Mouse (Mus musculus) left cerebral cortex, adult 18-20 months (tissue): ENCODE data around the gene Gzf1. TPM values are rescaled to one million over a fixed set of nuclear protein-coding genes. Genes with fewer than 3 reads are reported as not detected.

ENCODE experiments used
- DNase-seq, 2 experiments: peaks; one replicate each; pipeline ENCODE4 v3.0.0; 2021 to 2022; ENCODE audit warnings: low spot score in 2 of 2, mixed read lengths in 1 of 2
- long read RNA-seq, 2 experiments: library from polyadenylated mRNA; stranded (forward); transcript quantifications; one replicate each; pipeline ENCODE4 v2.0.0; 2021
- total RNA-seq, 2 experiments: library from RNA; stranded (reverse); gene quantifications; 2 replicates each; pipeline ENCODE4 v1.2.3; 2021

Gzf1 gene
- 10 to 100 TPM; 29.5 to 31.5 TPM for total RNA-seq
- long read RNA-seq, experiment 1, full-length matches to known transcripts: 15 of 33 reads
- long read RNA-seq, experiment 1, partial matches to known transcripts: 11 of 33 reads
- long read RNA-seq, experiment 1, other reads (novel, unspliced or antisense): 7 of 33 reads
- long read RNA-seq, experiment 2, full-length matches to known transcripts: 7 of 14 reads
- long read RNA-seq, experiment 2, partial matches to known transcripts: 4 of 14 reads
- long read RNA-seq, experiment 2, other reads (novel, unspliced or antisense): 3 of 14 reads

DNA sequence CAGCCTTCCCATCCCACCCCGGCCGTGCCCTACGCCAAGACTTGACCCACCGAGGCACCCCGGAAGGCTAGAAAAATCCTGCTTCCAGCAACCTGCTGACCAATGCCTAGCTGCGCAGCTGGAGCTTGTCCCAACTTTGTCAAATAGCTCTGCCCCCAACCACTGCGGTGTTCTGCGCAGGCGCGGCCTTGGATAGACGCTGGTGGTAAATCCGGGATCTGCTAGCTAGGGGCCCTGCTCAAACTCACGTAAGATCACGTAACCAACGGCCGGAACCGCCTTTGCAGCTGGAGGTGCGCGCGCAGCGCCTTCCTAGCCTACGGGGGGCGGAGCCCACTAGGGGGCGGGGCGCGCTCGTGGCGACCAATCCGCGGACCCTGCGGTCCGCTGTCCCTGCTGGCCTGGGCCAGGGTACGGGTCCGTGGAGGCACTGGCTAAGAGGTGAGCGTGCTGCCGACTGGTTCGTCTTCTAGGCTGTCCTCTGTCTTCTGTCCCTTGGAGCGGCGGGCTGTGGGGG, at the start of gene Gzf1:
Gene Gzf1, plus strand, starts transcription at position 249 of the 517 bp plus-strand sequence.
- DNase-seq: peak; percentile 99

- DNase-seq: no peak
These were observed 49.2 kb upstream of the Gzf1 start for GRCm38 (mm10) chr2:148631602-148632001.

GRCm38 (mm10) chr2:148634466-148634865, 46.4 kb upstream of the Gzf1 start:
- DNase-seq: peak; percentile 31 to 35

- DNase-seq: no peak
These were observed 38.0 kb upstream of the Gzf1 start for GRCm38 (mm10) chr2:148642610-148643370.

DNA sequence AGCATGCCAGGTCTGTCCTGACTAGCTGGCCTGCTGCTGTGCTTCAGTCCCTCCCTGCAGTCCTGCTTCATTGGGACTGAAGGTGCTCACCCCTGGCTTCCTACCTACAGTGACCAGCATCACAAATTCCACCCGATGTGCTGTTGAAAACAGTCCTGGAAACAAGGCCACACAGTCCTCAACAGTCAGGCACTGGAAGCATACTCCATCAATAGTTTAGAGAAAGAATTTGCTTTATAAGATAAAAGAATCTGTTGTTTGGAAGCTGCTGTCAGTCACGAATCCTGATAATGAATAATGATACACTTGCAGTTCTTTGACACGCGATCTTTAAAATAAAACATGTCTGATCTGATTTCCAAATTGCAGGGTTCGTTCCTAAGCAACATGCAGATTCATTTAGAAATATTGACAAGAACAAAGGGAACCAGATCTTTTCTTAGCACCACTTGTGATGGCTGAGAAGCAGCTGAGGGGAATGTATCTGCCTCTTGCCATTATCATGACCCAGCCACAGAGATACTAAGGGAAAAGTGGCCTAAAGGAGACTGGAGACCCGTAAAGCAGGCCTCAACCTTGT, 36.3 kb upstream of the Gzf1 start:
- no peak for DNase-seq

GRCm38 (mm10) chr2:148650587-148651357, 30.1 kb upstream of the Gzf1 start:
- DNase-seq: no peak

DNA sequence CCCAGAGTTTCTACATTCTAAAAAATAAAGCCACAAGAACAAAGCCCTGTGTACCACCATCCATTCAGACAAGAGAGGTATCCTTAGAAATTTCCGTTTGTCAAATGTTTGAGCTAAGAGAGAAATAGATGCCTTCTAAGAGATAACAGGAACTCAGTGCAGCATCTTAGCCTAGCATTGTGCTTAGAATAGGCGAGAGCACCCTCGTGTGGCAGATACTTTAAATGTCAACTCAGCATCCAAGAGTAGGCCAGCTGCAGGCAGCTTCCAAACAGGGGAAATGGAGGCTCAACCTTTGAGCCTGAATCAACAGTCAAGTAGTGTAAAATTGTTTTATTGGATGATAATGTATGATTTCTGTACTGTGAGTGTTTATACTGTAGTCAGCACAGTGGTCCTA, 25.9 kb upstream of the Gzf1 start:
- DNase-seq: peak; percentile 74 to 80

GRCm38 (mm10) chr2:148663458-148663857, 17.4 kb upstream of the Gzf1 start:
- DNase-seq: no peak

- peak; percentile 99 for DNase-seq
These were observed 8.4 kb upstream of the Gzf1 start, which contains the start of gene Nxt1 for GRCm38 (mm10) chr2:148672199-148673096. Gene Nxt1 (plus strand): TSS chr2:148672601.

- peak; percentile 76 to 80 for DNase-seq
These were observed 3.0 kb upstream of the Gzf1 start for GRCm38 (mm10) chr2:148677801-148678200.

- peak; percentile 27 to 32 for DNase-seq
These were observed 1.5 kb upstream of the Gzf1 start for GRCm38 (mm10) chr2:148679346-148679745.

GRCm38 (mm10) chr2:148681461-148681891, 653 bp downstream of the Gzf1 start:
- DNase-seq: no peak

DNA sequence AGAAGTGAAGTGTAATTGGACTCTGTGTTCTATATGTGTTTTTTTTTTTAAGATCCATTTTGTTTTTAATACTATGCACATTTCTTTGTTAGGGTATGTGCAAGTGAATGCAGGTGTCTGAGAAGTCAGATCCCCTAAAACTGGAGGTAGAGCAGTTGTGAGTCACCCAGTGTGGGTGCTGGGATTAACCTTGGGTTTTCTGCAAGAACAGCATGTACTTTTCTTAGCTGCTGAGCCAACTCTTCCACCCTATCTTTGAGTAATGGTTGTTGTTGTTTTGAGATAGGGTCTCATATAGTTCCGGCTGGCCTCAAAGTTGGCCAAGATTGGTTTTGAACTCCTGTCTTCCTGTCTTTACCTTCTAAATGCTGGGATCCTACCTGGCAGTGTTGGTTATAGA, 2.2 kb downstream of the Gzf1 start:
- no peak for DNase-seq

GRCm38 (mm10) chr2:148684972-148685371, 4.1 kb downstream of the Gzf1 start:
- DNase-seq: no peak

DNA sequence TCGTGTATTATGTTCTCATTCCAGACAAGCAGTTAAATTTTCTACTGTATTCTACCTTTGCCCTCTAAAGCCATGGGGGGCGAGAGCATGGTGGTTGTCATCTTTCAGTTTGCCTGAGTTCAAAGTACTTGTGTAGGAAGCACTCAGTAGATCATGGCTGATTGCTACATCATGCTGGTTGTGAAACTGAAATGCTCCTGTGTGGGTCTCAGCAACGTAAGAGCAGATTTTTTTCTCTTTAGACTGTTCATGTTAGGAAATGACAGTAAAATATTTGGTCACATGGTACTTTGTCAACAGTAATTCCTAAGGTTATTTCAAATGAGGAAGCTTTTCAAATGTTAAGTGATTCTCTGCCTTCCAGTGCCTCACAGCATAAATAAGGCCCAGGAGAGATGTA, 4.9 kb downstream of the Gzf1 start:
- no peak for DNase-seq

DNA sequence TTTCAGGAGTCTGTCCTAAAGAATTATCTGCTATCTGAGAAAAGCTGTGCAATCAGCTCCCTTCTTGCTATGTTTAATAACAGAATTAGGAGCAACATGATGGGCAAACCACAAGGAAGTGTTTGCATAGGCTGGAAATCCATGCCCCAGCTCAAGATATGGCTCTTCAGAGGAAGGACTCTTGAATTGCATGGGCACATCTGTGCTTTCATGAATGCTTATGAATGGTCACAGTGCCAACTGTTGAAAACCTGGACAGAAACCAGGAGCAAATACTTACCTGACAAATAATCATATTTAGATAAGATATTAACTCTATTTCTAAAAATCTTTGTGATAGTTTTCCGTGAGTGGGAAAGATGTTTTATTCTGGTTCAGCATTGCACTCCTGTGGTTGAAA, 6.0 kb downstream of the Gzf1 start:
- DNase-seq: no peak

- no peak for DNase-seq
These were observed 7.1 kb downstream of the Gzf1 start for GRCm38 (mm10) chr2:148687971-148688370.

DNA sequence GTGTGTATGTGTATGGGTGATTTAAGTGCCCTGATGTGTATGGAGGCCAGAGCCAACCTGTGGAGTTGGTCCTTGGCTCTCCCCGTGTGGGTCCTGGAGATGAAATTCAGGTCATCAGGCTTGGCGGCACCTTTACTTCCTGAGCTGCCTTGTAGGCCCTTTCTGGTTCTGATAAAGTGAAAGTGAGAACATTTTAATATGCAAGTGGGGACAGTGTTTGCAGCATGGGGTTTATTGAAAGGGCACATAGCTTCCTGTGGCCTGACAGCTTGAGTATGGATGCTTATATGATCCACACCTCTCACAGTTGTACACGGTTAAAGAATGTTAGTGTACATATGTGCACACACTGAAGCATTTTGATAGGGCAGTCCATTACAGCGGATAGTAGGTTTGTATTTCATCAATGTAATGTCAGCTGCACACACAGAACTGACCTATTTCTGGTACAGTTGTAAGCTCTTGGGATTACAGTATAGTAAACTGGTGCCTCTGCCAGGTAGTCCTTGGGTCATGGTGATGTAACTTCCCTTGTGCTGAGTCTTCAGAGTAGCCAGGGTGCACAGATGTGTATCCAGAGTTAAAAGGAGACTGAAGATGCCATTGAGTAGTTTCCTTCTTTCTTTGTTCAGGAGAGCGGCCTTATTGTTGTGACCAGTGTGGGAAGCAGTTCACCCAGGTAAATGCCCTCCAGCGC, 8.8 kb downstream of the Gzf1 start:
- DNase-seq: no peak

- DNase-seq: no peak
These were observed 9.5 kb downstream of the Gzf1 start for GRCm38 (mm10) chr2:148690291-148690690.
